Mouse (Mus musculus) limb, embryonic 13.5 days (tissue): ENCODE results near the gene Avl9. TPM values are rescaled to one million over a fixed set of nuclear protein-coding genes. Genes with fewer than 3 reads are reported as not detected.
A peak's percentile ranks its signal among the peaks of the same experiment; 100 is the strongest.

Experiments used
- ATAC-seq: fragments of 200-750 bp; cut with Nextera tagmentation; 2 replicates; pipeline ENCODE4 v1.8.0; 2017; ENCODE audit warnings: low read depth, moderate number of reproducible peaks, moderate TSS enrichment; ENCODE audit not compliant: low FRiP score
- H3K27ac ChIP-seq: fragments of 300-500 bp; sonication (generic); 2 replicates; pipeline ENCODE4 v1.5.1; 2015; ENCODE audit warnings: inconsistent platforms, mild to moderate bottlenecking, moderate library complexity
- H3K27me3 ChIP-seq: fragments of 300-500 bp; sonication (generic); 2 replicates; pipeline ENCODE4 v1.6.1; 2015; ENCODE audit warnings: mild to moderate bottlenecking, inconsistent platforms
- H3K36me3 ChIP-seq: fragments of 300-500 bp; sonication (generic); 2 replicates; pipeline ENCODE4 v1.6.1; 2015; ENCODE audit warnings: inconsistent platforms, mild to moderate bottlenecking, moderate library complexity
- H3K4me1 ChIP-seq: fragments of 300-500 bp; sonication (generic); 2 replicates; pipeline ENCODE4 v1.6.1; 2015; ENCODE audit warnings: inconsistent platforms
- H3K4me2 ChIP-seq: fragments of 300-500 bp; sonication (generic); replicated peaks from 2 replicates; pipeline ENCODE4 v1.6.1; 2015; ENCODE audit warnings: inconsistent platforms, mild to moderate bottlenecking, moderate library complexity
- H3K4me3 ChIP-seq: fragments of 300-500 bp; sonication (generic); 2 replicates; pipeline ENCODE4 v1.5.1; 2015; ENCODE audit warnings: moderate library complexity, mild to moderate bottlenecking, inconsistent platforms
- H3K9ac ChIP-seq: fragments of 300-500 bp; sonication (generic); 2 replicates; pipeline ENCODE4 v1.6.1; 2015; ENCODE audit warnings: mild to moderate bottlenecking, inconsistent platforms
- H3K9me3 ChIP-seq: fragments of 300-500 bp; sonication (generic); 2 replicates; pipeline ENCODE4 v1.6.1; 2016; ENCODE audit warnings: inconsistent platforms
- WGBS: fragments of 180-500 bp; shearing (Covaris S2); methylation state at CpG from one replicate; pipeline ENCODE4 v1.1.7; 2015; 5-methylcytosine and 5-hydroxymethylcytosine counted together
- polyA plus RNA-seq: library from polyadenylated mRNA; unstranded; fragments of >200 nt; fragmentation: Nextera tagmentation; extraction: Ambion mirVana; gene quantifications from 2 replicates; pipeline ENCODE4 v1.2.1, GENCODE M21; 2015

The Avl9 gene
- polyA plus RNA-seq, 1 experiment from 2014 or later = 13.7 TPM

- Histone ChIP-seq H3K36me3 (no peaks in the 10 kb centered on the region; the same call in 1 of the 2 replicates), H3K27me3 (no peaks in the 10 kb centered on the region), H3K4me1 (peaks cover 25% of the 10 kb centered on the region), H3K4me2 (peak overlapping the region; percentile 81), H3K9ac (peak overlapping the region; percentile 92), H3K9me3 (no peaks in the 10 kb centered on the region), H3K4me3 (peak overlapping the region; percentile 83), H3K27ac (peak overlapping the region; percentile 99)
- 0% methylated on average over 16 of the region's 16 CpGs for WGBS
- ATAC-seq = peak; percentile 29
Measured at GRCm38 (mm10) chr6:56796668-56797141, 82.0 kb downstream of the Avl9 start.

GRCm38 (mm10) chr6:56797311-56798151, 82.8 kb downstream of the Avl9 start, which contains the start of gene Kbtbd2:
Gene Kbtbd2 (minus strand): TSS chr6:56797813.
- peak within 1 kb of the TSS; percentile 92 for H3K9ac ChIP-seq
- ATAC-seq = peak; percentile 94
- H3K4me1 ChIP-seq = peaks cover 25% of the 10 kb centered on the region
- H3K4me2 ChIP-seq = peak within 1 kb of the TSS; percentile 81
- H3K4me3 ChIP-seq = peak within 1 kb of the TSS; percentile 83
- H3K27ac ChIP-seq = peak within 1 kb of the TSS; percentile 99
- H3K36me3 ChIP-seq = no peaks in the 10 kb centered on the region; the same call in 1 of the 2 replicates
- no peaks in the 10 kb centered on the region for H3K9me3 ChIP-seq
- under 1% methylated on average over 95 of the region's 98 CpGs for WGBS
- no peaks in the 10 kb centered on the region for H3K27me3 ChIP-seq

- WGBS = 14% methylated on average over 8 of the region's 8 CpGs
Measured at GRCm38 (mm10) chr6:56798152-56798465, 83.4 kb downstream of the Avl9 start.

GRCm38 (mm10) chr6:56805026-56805425, 90.3 kb downstream of the Avl9 start:
- no peak for ATAC-seq
- H3K4me2 ChIP-seq = no peak overlapping the region
- no peaks in the 10 kb centered on the region for H3K36me3 ChIP-seq
- 0 out of 2 replicates have a peak, but pooled peaks cover 2% of the 10 kb centered on the region for H3K27me3 ChIP-seq
- H3K4me3 ChIP-seq = no peak overlapping the region
- H3K9ac ChIP-seq = no peak overlapping the region
- no peaks in the 10 kb centered on the region for H3K9me3 ChIP-seq
- WGBS = 87% methylated on average over 4 of the region's 4 CpGs
- no peaks in the 10 kb centered on the region for H3K4me1 ChIP-seq
- H3K27ac ChIP-seq = no peak overlapping the region

More at GRCm38 (mm10) chr6:56798152-56798465, 83.4 kb downstream of the Avl9 start:
- H3K27ac ChIP-seq = peak overlapping the region; percentile 99
- no peaks in the 10 kb centered on the region for H3K36me3 ChIP-seq
- peak overlapping the region; percentile 81 for H3K4me2 ChIP-seq
- peak overlapping the region; percentile 83 for H3K4me3 ChIP-seq
- no peak for ATAC-seq
- H3K4me1 ChIP-seq = peaks cover 25% of the 10 kb centered on the region
- H3K9me3 ChIP-seq = no peaks in the 10 kb centered on the region
- peak overlapping the region; percentile 92 for H3K9ac ChIP-seq
- H3K27me3 ChIP-seq = no peaks in the 10 kb centered on the region

- Histone ChIP-seq H3K9me3 (no peaks in the 10 kb centered on the region), H3K27me3 (0 out of 2 replicates have a peak, but pooled peaks cover 2% of the 10 kb centered on the region), H3K9ac (no peak overlapping the region), H3K27ac (no peak overlapping the region), H3K4me3 (no peak overlapping the region), H3K36me3 (no peaks in the 10 kb centered on the region), H3K4me2 (no peak overlapping the region), H3K4me1 (no peaks in the 10 kb centered on the region)
- no peak for ATAC-seq
- 72% methylated on average over 2 of the region's 2 CpGs for WGBS
Measured at GRCm38 (mm10) chr6:56806195-56806594, 91.5 kb downstream of the Avl9 start.

- Histone ChIP-seq H3K27me3 (0 out of 2 replicates have a peak, but pooled peaks cover 2% of the 10 kb centered on the region), H3K9me3 (no peaks in the 10 kb centered on the region), H3K36me3 (no peaks in the 10 kb centered on the region), H3K9ac (no peak overlapping the region), H3K4me2 (no peak overlapping the region), H3K4me3 (no peak overlapping the region), H3K4me1 (no peaks in the 10 kb centered on the region), H3K27ac (no peak overlapping the region)
- ATAC-seq = peak; percentile 73
- WGBS = 17% methylated on average over 3 of the region's 3 CpGs
Measured at GRCm38 (mm10) chr6:56808656-56809055, 94.0 kb downstream of the Avl9 start.

Other genes starting within 250 kb of the Avl9 start
- gene Pde1c, start 145.8 kb upstream of the Avl9 start, polyA plus RNA-seq = 3.2 and 3.5 TPM in 2 replicates
- gene Lsm5, start 10.2 kb upstream of the Avl9 start, polyA plus RNA-seq = 159 and 162 TPM in 2 replicates
- gene Kbtbd2, start 82.9 kb downstream of the Avl9 start, polyA plus RNA-seq = 28.0 and 30.5 TPM in 2 replicates
- gene Fkbp9, start 117.2 kb downstream of the Avl9 start, polyA plus RNA-seq = 181 and 185 TPM in 2 replicates
- 63.0 and 67.0 TPM in 2 replicates for gene Nt5c3, start 209.0 kb downstream of the Avl9 start, polyA plus RNA-seq
- gene Vmn1r4, start 209.1 kb downstream of the Avl9 start, polyA plus RNA-seq = 0.11 and 0.24 TPM in 2 replicates